Mouse (Mus musculus) T-helper 1 cell (primary cell): Measurements from ENCODE around the gene Pthlh.
"Not testable (repeated sequence)": the region's sequence is repeated elsewhere in the genome, so short reads cannot be mapped to it uniquely, and the experiment has no call there.

ENCODE experiments used
- in situ Hi-C: fragments of 300-600 bp; cut with MboI, MseI; formaldehyde crosslinking; loops from one replicate; pipeline ENCODE4 v1.15.1; 2025; ENCODE audit warnings: high pct_unique_total_duplicates

Pthlh gene

DNA sequence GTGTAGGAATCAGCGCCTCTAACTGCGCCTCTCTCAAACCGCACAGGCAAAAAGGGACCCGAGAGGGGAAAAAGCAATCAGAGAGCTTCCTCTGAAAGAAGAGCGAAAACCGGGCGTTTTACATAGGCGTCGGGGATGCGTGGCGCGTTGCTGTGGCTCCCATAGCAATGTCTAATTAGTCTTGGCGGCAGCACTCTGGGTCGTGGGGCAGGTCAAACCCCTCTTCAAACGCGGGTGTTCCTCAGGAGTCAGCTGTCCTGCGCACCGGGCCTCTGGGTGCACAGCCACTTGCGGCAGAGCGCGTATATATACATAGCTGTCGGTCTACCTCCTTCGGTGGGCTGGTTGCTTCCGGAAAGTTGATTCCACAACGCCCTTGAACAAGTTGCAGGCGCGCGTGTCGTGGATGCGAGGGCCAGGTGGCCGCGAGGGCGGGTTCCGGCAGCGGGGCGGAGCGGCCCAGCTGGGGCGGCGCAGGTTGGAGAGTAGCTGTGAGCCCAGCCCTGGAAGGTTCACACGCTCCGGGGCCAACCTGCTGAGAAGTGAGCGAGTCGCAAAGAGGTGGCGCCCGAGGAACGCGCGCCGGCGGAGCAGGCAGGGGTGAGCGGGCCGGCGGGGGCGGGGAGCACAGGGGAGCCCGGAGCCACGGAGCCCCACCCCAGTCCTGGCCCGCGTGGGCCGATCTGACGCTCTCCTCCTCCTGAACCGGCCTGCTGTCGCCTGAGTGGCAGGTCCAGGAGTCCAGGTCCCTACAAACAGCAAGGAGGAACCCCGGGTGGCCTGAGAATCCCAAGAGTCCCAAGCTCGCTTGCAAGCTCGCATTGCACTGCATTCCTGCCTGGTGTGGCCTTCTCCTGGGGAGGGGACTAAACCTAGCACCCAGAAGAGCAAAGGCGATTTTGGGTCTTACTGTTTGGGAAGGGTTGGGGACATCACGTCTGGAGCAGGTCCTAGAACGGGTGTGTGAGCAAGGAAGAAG lies at the start of gene Pthlh:
Gene Pthlh, minus strand, starts transcription at position 597 of the 979 bp plus-strand sequence.
- in situ Hi-C loops = no loop called here

GRCm38 (mm10) chr6:147313331-147313730 lies 49.3 kb upstream of the Pthlh start:
- in situ Hi-C loops = no loop called here

DNA sequence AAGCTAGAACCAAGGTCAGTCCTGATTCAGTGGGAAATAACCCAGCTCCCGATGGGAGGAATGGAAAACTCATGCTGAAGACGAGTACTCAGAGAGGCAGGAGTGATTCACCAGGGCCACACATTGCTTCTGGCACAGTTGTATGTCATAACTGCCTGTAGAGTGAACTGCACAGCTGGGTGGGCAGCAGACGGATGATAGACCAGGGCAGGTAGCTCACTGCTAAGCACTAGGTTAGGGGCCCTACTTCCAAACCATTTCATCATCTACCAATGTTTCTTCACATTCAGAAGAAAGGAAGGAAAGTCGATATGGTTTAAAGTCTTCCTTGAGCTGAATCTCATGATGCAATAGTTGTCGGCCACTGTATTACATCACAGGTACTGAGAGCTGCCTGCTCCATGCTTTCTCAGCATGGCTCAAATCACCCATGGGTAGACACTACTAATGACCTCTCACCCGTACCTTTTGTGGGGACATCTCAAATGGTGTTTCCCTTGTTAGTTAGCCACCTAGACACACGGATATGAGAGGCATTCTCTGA lies 46.5 kb upstream of the Pthlh start:
- in situ Hi-C loops = no loop called here

DNA sequence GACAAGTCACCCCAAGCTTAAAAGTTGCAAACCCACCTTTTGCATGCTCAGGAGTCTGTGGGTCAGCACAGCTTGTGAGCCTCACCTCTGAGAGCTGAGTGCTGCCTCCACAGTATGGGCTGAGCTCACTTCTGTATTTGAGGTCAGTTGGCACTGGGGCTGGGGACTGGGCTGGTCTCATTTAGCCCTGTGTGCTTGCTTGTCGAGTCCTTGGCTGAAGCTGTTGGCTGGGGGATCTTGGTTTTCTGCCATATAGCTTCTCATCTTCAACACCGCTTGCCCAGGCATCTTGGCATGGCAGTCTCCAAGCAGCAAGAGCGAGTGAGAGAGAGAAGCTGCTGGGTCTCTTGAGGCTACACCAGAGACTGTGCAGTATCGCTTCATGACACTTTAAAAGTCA lies 46.1 kb upstream of the Pthlh start:
- in situ Hi-C loops = no loop called here

DNA sequence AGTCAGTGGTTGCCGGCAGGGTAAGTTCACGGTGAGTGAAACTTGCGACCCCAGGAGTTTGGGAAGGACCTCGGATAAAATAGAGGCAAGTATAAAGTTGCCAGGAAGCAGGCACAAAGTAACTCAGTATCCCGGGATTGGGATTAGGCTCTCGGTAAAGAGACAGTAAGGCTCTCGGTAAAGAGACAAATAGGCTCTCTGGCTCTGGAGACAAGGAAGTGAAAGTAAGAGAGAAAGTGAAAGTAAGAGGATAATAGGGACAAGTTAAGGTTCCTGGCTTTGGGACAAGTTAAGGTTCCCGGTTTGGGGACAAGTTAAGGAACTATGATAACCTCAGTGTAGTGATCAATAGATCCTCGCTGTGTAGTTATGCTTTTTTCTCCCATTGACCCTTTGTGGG lies 40.3 kb upstream of the Pthlh start:
- in situ Hi-C loops = not testable (repeated sequence)

GRCm38 (mm10) chr6:147299607-147300006 lies 35.6 kb upstream of the Pthlh start:
- in situ Hi-C loops = no loop called here

GRCm38 (mm10) chr6:147279309-147279708 lies 15.3 kb upstream of the Pthlh start:
- in situ Hi-C loops = no loop called here

DNA sequence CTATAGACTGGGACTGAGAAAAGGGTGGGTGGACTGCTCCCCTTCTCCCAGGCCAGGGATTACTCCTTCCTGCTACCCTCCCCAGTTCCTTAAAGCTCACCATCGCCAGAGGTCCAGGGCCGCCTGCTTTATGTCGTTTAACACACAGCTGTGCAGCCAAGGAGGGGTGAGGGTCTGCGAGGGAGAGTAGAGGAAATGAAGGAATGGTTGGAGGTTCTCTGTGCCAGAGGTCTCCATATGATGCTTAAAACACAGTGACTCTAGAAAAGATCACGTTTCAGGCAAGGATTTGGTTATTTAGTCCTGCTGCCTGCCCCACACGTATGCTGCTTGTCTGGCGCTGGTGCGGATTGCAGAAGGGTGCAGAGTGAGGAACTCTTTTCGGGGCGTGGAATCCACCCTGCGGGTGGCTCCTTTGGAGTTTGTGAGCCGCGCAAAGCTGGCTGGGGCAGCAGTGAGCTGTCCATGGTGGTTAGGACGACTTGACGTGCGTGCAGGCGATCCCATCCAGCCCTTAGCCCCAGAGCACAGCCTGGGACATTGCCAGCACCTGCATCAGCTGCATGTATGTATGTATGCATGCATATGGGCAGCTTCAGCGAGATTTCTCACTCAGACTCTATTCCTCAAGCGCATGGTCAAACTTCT lies 4.3 kb upstream of the Pthlh start:
- in situ Hi-C loops = no loop called here

DNA sequence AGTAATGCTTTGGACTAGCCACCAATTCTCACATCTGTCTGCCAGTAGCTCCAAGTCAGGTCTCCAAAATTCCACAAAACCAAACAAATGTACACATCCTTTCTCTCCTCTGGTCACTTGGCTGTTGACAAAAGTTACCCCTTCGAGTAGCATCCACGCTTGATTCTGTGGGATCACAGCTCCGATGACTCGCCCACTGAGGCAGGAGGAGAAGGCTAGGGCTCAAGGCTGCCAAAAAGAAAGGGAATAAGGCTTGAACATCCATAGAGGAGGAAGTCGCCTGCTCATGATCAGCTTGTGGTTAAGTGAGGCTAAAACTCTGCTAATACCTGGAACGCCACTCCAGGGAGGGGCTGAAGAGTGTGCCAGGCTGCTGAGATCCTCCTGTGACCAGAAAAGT lies 2.5 kb upstream of the Pthlh start:
- in situ Hi-C loops = no loop called here

DNA sequence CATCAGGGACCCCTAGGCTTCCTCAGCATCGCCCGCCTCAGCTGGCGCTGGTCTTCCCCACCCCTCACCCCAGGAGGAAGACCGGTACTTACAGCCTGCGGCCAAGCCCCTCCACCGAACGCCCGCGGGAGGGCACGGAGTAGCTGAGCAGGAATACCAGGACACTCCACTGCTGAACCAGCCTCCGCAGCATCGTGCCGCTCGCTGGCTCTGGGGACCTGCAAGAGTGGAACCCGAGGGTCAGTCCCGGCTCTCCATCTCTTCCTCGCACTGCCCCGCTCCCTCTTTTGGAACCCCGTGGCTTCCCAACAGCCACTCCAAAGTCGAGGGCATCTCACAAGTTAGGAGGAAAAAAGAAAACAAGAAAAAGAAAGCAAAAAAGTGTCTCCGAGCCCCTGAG lies 805 bp downstream of the Pthlh start:
- in situ Hi-C loops = no loop called here

GRCm38 (mm10) chr6:147261616-147262015 lies 2.4 kb downstream of the Pthlh start:
- in situ Hi-C loops = no loop called here

- in situ Hi-C loops = no loop called here
Measured at GRCm38 (mm10) chr6:147260766-147261165, 3.2 kb downstream of the Pthlh start.

DNA sequence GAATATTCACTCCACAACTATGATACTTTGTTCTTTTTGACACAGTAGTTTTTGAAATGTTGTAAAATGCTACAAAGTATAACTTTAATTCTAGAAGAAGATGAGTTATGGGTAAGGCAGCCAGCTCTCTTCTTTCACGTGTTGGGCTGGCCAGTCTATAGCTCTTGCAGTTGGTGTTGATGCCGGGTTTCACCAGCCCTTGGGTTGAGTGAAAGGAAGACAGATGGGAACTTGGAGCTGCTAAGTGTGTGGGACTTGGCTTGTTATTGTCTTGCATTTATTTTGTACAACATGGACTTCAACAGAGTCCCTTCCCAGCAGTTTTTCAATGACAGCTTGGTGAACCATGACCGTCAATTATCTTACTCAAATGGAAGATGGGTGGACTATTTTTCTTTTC lies 16.2 kb downstream of the Pthlh start:
- in situ Hi-C loops = no loop called here

DNA sequence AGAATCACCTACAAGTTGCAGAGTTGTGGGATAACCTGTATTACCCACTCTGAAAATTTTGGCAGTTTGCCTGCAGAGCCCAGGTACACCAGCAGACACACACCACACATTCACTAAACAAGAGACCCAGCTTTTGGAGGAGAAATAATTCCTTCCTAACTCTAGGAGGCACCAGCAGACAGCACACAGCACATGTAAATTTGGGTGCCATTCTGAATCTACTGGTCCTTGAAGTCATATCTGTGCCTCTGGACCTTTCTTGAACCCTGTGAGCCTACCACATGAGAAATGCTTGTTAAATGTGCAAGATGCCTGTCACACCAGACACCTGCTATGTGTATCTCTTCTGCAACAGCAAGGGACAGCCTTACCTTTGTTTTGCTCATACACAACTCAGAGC lies 19.7 kb downstream of the Pthlh start:
- in situ Hi-C loops = no loop called here

DNA sequence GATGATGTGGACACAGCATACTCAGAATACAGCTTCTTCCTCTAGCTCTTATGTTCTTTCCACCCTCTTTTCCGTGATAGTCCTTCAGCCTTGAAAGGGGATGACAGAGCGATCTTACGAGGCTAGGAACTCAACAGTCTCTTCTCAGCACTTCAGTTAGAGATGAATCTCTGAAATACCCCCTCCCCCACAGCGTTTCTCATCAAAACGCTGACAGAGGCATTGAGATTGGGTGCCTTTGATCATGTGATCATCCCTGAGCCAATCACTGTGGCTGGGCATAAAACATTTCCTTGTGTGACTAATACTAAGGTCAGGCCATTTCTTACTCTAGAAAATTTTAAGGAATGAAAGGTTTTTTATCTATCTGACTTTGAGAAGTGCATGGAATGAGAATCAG lies 20.3 kb downstream of the Pthlh start:
- in situ Hi-C loops = no loop called here

DNA sequence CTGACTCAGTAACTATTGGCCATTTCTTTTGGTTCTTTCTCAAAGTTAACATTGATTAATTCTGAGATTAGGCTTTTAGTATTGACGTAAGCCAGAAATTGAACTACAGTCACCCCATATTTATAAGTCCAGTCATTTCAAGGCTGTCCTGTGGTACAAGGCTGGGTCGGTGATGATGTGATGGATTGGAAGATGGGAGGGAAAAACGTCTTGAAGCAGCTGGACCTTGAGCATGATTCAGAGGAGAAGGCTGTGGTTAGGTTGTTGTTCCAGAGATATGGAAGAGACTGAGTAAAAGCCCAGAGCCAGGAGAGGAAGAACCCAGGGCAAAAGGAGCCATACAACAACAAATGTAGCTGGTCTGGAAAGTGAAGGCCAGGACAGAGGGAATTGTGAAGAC lies 22.4 kb downstream of the Pthlh start:
- in situ Hi-C loops = no loop called here

DNA sequence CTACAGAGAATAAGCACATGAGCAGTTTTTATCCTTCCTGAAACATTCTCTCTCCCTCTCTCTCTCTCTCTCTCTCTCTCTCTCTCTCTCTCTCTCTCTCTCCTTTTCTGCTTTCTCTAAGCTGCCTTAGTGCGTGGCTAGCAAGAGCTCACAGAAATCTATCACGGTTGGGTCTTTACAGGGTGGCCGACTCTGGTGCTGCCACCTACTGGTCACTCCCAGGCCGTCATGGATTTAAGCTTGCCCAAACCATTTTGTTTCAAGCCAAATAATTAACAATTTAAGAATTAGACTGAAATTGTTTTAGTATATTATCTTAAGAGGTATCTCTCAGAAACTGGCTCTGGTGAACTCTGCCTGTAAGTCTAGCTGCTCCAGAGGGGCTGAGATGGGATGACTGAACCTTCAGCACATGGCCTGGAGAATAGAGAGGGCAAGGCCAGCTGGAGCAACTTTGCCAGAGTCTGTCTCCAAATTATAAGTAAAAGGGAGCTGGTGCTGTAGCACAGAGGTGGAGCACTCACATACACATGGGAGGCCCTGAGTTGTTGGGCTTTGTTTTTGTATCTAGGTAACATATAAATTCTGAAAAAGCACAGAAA lies 23.7 kb downstream of the Pthlh start:
- in situ Hi-C loops = no loop called here

- in situ Hi-C loops = no loop called here
Measured at GRCm38 (mm10) chr6:147226696-147227095, 37.3 kb downstream of the Pthlh start.

DNA sequence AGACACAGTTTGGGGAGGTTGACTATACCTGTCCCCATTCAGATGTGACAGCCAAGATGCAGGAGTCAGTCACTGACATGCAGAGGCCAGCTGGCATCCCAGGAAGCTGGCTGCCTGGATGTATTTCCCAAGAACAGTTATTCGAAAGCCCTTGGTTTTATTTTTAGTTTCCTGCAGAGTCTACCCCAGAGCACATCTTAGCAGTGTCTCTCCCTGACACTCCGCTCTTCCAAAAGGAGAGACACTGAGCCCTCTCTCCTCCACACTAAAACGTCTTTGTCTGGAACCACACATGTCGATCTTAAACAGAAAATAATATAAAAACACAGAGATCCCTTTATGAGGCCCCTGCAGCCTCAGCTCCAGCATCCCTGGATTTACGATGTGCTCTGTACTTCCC lies 44.9 kb downstream of the Pthlh start:
- in situ Hi-C loops = no loop called here

- in situ Hi-C loops = no loop called here
Measured at GRCm38 (mm10) chr6:147216156-147216555, 47.8 kb downstream of the Pthlh start.

- in situ Hi-C loops = no loop called here
Measured at GRCm38 (mm10) chr6:147207821-147208330, 56.1 kb downstream of the Pthlh start.
